Mouse (Mus musculus): ENCODE measurements around the gene Sh3tc1.

GRCm38 (mm10) chr5:35661210-35661609, 78.6 kb downstream of the Sh3tc1 start:
- TF ChIP-seq POLR2A (IDR thresholded peaks at IDR 0.05; ENCODE audit: control insufficient read depth, extremely low read depth, insufficient read depth, low read length, poor library complexity): no peak
- TF ChIP-seq CTCF (IDR thresholded peaks at IDR 0.05; ENCODE audit: borderline replicate concordance, control insufficient read depth, extremely low read depth, insufficient read depth, low read length, poor library complexity): no peak
